Mouse (Mus musculus) T-cell, adult 2 months (primary cell): ENCODE measurements around the gene Fam222b.
A peak's percentile ranks its signal among the peaks of the same experiment; 100 is the strongest.
"Not testable (repeated sequence)": the region's sequence is repeated elsewhere in the genome, so short reads cannot be mapped to it uniquely, and the experiment has no call there.

Source experiments
- DNase-seq: peaks from one replicate; pipeline ENCODE4 v3.0.0; 2022; ENCODE audit warnings: low spot score

Gene Fam222b

GRCm38 (mm10) chr11:78094504-78095143 is at the start of gene Fam222b:
Fam222b (plus strand) TSS chr11:78094660.
- peak; percentile 90 for DNase-seq

- DNase-seq = no peak
Observed at GRCm38 (mm10) chr11:78044758-78045251, 49.7 kb upstream of the Fam222b start.

DNA sequence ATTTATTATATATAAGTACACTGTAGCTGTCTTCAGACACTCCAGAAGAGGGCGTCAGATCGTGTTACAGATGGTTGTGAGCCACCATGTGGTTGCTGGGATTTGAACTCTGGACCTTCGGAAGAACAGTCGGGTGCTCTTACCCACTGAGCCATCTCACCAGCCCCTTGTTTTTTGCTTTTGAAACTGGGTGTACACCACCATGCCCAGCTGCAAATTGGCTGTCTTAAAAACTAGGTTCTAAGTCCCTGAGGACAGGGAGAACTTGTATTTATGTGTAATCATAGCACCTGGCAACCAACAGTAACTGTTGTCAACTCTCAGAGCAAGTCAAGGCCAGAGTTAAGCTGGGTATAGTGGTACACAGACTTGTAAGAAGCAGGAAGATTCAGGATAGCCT is 45.8 kb upstream of the Fam222b start:
- not testable (repeated sequence) for DNase-seq

DNA sequence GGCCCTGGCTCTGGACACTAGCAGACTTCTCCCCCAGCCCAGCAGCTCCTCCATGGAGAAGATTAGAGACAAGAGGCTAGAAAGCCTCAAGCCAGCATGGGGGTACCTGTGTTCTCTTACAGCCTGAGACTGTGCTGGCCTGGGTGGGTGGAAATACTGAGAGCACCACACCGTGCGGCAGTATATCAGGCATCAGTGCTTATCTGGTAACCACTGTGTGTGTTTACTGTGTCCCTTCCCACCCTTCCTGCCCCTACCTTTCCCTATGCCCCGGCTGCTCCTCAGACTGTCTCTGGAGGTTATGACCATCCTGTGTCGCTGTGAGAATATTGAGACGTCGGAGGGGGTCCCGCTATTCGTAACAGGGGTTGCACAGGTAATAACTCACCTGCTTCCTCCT is 41.4 kb upstream of the Fam222b start:
- no peak for DNase-seq

- DNase-seq = no peak
Observed at GRCm38 (mm10) chr11:78056946-78057345, 37.5 kb upstream of the Fam222b start.

GRCm38 (mm10) chr11:78059833-78060757 is 34.4 kb upstream of the Fam222b start:
- DNase-seq = peak; percentile 34

- DNase-seq = no peak
Observed at GRCm38 (mm10) chr11:78062563-78062962, 31.9 kb upstream of the Fam222b start.

DNA sequence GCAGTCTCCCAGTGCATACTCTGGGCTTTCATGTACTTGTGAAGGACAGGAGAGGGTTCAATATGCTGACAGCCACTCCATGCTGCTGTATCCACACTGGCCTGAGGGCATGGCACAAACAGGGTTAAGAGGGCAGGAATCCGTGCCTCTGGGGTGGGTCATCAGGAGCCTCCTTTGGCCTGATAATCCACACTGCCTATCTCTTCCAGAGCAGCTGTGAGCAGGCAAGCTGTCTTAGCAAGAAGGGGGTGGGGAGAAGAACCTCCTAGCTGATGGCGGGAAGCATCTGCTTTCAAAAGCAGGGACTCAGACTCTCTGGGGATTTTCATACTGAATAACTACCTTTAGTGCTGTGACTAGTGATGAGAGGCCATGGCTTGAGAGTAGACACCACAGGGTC is 28.6 kb upstream of the Fam222b start:
- no peak for DNase-seq

DNA sequence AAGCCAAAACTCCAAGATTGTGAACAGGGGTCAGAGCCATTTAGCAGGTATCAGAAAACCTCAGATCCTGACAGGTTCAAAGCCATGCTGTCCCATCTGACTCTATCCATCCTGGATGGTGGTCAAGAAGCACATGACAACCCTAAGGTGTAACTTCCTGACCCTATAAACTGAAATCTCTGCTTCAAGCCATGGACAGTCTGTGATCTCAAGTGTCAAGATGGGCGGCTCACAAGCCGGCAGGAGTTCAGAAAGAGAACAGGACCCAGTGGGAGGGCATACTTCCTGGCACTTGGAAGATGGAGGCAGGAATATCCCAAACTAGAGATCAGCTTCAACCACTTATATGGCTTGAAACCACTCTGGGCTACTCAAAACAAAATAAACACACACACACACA is 27.8 kb upstream of the Fam222b start:
- no peak for DNase-seq

- DNase-seq = no peak
Observed at GRCm38 (mm10) chr11:78067566-78067965, 26.9 kb upstream of the Fam222b start.

GRCm38 (mm10) chr11:78069130-78069529 is 25.3 kb upstream of the Fam222b start:
- DNase-seq = no peak

DNA sequence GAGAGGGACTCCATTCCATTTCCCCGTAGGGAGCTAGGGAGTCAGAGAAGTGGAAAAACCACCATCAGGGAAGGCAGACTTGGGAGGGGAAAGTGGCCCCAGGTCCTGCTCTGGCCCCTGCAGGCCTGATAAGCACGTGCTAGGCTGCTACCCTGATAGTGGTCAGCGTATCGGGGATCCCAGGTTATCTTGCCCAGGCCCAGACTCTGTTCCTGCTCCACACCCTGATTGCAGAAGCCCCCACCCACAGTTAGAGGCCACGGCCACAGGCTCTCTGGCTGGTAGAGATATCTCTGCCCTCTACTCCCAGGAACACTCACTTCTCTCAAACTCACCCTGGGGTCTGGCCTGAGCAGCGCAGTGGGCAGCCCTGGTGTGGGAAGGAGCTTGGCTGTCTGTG is 24.8 kb upstream of the Fam222b start:
- DNase-seq = no peak

DNA sequence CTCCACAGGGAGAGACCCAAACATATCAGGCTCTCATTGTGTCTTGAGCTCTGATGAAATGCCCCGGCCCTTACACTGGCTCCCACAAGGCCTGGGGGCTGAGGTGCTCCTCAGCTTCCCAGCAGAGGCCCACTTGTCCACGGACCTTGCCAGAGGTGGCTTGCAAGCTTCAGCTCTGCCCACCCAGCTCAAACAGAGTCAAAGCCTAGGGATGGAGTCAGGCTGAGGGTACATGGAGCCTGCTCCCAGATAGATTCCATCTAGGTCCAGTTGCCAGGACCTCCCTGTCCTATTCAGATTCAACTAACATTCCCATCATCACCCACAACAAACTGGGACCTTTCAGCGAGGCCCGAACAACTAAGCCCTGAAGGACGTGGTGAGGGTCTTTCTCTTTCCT is 22.5 kb upstream of the Fam222b start:
- no peak for DNase-seq

- DNase-seq = no peak
Observed at GRCm38 (mm10) chr11:78072425-78073130, 21.9 kb upstream of the Fam222b start.

DNA sequence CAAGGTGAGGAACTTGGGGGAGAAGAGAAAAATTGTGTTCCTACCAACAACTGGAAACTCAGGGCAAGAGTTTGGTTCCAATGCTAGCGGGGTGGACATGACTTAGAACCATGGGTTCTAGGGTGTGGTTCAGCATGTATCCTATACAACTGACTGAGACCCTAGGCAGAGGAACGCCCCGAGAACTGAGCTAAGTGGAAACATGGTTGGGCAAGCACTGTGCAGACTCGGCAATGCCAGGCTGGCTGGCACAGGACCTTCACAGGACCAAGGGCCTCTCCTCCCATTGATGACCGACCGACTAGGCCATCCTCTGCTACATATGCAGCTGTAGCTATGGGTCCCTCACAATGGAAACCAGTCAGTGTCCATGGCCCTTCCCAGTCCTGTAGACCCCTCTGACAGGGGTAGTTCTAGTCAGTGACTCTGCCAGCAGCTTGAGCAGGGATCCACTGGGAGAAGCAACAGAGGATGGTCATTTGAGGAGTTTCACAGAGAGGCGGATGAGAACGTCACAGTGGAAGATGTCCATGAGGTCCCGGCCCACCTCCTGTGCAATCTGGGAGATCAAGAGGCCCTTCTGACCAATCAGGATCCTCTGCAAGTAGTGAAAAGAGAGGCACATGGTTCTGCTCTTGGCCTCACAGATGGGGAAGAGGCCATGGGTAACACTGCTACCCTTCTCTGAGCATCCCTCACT is 20.7 kb upstream of the Fam222b start:
- no peak for DNase-seq

- no peak for DNase-seq
Observed at GRCm38 (mm10) chr11:78074277-78074652, 20.2 kb upstream of the Fam222b start.

DNA sequence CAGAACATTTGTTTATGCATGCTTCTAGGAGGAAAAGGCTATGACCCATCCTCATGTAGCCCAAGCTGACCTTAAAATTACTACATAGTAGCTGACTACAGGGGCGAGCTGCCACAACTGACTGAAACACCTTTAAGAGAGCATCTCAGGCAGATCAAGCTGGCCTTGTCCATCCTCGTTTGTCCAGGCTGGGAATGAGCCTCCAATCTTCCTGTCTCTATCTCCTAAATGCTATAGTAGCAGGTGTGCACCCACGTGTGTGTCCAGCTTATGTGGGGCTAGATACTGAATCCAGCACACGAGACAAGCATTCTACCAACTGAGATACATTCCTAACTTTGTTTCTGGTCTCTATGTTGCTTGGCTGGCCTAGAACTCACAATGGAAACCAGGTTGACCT is 19.8 kb upstream of the Fam222b start:
- no peak for DNase-seq

DNA sequence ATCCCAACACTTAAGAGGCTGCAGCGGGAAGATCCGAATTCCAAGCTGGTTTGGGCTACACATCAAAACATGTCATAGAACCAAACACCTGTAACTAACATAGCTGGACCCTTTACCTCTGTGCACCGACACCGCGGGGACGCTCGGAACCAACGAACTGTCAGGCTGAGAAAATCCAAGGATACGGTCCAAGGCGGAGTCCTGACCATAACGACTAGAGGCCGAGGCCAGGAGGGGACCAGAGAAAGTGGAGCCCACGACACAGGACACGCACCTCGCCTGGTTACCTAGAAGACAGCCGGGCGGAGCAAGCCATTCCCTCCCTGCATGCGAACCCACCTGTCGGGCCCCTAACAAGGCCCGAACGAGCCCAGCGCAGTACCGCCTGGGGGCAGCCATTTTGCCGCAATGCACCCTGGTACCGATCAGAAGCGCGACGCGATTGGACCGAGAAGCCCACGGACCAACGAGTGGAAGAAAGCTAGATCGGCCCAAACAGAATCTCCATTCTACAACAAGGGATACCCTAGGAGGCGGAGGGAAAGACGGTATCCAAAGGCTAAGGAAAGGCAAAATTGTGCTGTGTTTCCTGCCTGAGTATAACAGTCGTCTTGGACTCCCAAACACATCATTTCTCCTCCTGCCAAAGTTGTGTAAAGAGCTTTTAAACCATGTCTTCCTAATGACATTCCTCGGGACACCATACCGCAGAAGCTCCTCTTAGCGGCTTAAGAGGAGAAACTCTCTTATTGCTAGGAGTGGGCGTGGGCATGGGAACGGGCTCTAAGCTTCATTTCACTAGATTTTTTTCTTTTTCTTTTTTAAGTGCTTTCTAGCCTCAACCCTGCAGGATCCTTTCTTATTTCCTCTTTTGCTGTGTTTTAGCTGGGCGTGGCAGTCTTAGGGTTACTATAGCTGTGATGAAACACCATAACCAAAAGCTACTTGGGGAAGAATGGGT is 14.2 kb upstream of the Fam222b start, which contains the start of gene Eral1:
Gene Eral1 (minus strand): TSS at position 423 of the 961 bp plus-strand sequence.
- peak; percentile 76 for DNase-seq

DNA sequence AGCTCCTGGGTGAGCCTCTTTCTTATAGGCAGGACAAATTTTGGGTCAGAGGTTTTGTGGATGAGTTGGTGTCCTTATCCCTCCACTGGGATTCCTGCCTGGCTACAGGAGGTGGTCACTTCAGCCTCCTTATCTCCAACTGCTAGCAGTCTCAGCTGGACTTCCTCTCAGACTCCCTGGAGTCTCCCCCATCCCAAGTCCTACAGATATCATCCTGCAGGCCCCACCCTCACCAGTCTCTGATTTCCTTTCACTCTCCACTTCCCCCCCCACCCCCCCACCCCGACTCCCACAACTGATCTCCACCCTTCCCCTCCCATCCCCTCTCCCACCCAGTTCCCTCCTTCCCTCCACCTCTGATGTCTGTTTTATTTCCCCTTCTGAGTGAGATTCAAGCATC is 10.9 kb upstream of the Fam222b start:
- DNase-seq = no peak

DNA sequence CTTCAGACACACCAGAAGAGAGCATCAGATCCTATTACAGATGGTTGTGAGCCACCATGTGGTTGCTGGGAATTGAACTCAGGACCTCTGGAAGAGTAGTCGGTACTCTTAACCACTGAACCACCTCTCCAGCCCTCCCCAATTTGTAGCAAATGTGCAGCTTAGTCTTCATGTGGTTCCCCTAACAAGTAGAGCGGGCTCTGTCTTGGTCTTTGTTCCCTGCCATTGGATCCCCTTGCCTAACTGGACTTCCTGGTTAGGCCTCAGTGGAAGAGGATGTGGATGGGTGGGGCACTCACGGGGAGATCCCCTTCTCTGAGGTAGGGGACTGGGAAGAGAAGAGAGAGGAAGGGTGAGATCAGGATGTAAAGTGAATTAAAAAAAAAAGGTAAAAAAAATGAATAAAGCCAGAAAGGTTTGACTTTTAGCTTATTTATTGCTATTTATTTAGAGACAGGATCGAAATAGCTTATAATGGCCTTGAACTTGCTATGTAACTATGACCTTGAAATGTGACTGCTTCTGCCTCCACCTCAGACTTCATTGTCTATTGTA is 7.5 kb upstream of the Fam222b start:
- no peak for DNase-seq
